Mouse (Mus musculus): ENCODE results near the gene 9130230L23Rik.

The 9130230L23Rik gene

DNA sequence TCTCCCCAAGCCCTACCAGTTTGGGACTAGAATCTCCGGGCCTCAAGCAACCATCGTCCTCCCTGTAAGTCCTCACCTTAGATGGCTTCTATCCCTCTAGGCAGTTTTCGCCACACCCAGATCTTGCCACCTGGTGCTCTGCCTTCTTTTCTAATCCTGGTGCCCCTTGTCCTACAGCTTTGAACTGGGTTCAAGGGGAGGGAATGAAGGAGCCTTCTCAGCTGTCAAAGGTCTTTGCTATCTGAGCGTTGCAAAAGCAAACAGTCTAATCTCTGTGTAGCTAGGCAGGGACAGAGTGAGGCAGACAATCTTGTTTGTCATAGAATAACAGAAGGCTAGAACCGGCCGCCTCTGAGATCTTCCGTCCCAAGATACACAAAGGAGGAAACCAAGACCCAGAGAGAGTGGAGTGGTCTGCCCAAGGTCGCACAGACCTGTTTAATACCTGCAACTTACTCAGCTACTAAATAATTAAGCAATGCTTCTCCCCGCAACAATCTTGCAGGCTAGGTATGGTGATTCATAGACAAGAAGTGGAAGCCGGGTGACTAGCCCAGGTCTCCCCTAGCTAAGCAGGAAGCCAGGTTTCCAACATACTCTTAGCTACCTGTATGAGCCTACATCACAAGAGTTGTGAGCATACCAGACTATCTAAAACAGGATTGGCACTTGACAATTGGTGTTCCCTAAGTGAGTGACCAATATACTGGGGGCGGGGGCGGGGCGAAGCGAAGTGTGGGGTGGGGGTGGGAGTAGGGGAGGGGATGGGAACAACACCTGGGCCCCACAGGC is at the start of gene 9130230L23Rik:
Gene 9130230L23Rik, minus strand, starts transcription at position 152 of the 792 bp plus-strand sequence.
- peak; percentile 96 for DNase-seq (ENCODE audit: extremely low read depth, low read depth, low spot score)

GRCm38 (mm10) chr5:66052777-66053548 is 48.9 kb upstream of the 9130230L23Rik start:
- no peak for DNase-seq (ENCODE audit: extremely low read depth, low read depth, low spot score)

DNA sequence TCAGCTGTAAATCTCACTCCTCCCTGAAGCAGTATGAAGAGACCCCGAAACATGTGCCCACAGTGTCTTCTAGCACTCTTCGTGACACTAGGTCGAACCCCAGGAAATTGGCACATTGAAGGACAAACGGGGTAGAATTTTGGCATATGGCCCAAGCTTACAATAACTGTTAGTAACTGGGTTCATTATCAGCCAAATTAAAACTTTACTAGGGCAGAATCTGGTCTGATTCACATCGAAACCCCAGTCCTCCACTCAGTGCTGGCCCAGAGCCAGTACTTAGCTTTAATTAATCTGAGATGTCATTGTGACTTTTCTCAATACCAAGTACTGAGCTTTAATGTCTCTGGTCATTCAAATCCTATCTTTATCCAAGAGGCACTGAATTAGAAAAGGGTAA is 46.8 kb upstream of the 9130230L23Rik start:
- no peak for DNase-seq (ENCODE audit: extremely low read depth, low read depth, low spot score)

- no peak for DNase-seq (ENCODE audit: extremely low read depth, low read depth, low spot score)
These were observed 42.3 kb upstream of the 9130230L23Rik start for GRCm38 (mm10) chr5:66046356-66046755.

- no peak for DNase-seq (ENCODE audit: extremely low read depth, low read depth, low spot score)
These were observed 39.8 kb upstream of the 9130230L23Rik start for GRCm38 (mm10) chr5:66043897-66044296.

GRCm38 (mm10) chr5:66042651-66043340 is 38.7 kb upstream of the 9130230L23Rik start:
- DNase-seq (ENCODE audit: extremely low read depth, low read depth, low spot score), result no peak

DNA sequence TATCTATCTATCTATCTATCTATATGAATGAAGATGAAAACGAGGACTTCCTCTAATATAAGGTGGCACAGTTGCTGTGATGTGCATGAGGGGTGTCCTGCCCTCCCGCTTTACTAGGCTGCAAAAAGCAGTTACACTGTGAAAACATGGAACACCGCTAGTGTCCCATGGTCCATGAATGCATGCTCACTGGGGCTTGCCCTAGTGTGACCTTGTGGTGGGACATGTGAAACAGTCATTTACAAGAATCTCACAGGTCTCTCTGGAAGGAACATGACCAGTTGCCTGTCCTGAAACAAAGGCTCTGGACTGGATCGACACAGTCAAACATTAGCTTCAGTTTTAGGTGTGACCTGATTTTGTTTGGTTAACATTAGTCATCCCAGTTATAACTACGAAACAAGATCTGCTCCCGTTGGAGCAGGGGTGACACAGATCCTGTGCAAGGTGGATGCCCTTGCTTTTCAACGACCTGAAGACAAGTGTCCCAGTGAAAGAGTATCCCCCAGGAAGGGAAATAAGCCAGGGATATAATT is 36.7 kb upstream of the 9130230L23Rik start:
- DNase-seq (ENCODE audit: extremely low read depth, low read depth, low spot score), result no peak

DNA sequence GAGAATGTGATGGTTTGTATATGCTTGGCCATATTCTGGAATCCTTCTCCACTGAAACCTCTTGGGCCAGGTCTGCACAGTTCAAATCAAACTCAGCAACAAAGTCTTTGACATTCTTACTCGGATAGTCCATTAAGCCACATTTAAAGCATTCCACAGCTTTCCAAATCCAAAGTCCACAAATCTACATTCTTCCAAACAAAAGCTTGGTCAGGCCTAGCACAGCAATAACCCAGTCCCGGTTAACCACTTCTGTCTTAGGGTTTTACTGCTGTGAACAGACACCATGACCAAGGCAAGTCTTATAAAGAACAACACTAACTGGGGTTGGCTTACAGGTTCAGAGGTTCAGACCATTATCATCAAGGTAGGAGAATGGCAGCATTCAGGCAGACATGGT is 35.7 kb upstream of the 9130230L23Rik start:
- no peak for DNase-seq (ENCODE audit: extremely low read depth, low read depth, low spot score)

- no peak for DNase-seq (ENCODE audit: extremely low read depth, low read depth, low spot score)
These were observed 33.0 kb upstream of the 9130230L23Rik start for GRCm38 (mm10) chr5:66037066-66037465.

GRCm38 (mm10) chr5:66036440-66037054 is 32.5 kb upstream of the 9130230L23Rik start:
- no peak for DNase-seq (ENCODE audit: extremely low read depth, low read depth, low spot score)

GRCm38 (mm10) chr5:66034375-66035195 is 30.5 kb upstream of the 9130230L23Rik start:
- peak; percentile 43 for DNase-seq (ENCODE audit: extremely low read depth, low read depth, low spot score)

DNA sequence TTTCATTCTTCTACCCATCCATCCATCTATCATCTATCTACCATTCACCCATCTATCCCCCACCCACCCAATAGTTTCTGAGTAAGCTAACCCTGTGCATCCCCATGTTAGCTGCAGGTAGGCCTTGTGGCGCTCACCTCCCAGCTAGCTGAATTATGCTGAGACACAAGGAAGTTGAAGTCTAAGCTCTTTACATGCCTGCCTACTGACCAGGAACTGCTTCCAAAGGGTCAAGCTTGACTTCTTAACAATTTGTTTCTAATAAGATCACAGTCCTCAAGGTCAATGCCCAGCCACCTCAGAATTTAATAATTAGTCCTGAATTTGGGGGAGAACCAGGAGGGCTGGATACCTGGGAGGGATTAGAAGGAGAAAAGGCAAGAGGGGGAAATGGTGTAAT is 28.7 kb upstream of the 9130230L23Rik start:
- DNase-seq (ENCODE audit: extremely low read depth, low read depth, low spot score), result no peak

- DNase-seq (ENCODE audit: extremely low read depth, low read depth, low spot score), result no peak
These were observed 27.6 kb upstream of the 9130230L23Rik start for GRCm38 (mm10) chr5:66031699-66032098.

DNA sequence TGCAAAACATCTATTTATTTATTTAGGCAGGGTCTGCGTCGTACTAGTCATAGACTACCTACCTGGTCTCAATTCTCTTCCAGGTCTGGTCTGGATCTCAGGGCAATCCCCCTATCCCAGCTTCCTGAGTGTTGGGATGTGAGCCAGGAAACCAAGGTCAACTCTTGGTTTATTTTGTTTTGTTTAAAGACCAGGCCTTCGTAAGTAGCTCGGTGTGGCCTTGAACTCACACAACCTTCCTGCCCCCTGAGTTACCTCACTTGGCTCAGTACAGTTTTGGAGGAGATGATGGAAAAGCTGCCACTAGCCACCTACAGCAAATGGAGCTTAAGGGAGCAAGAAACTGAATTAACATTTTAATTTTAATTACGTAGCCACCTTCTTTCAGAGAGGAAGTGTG is 24.1 kb upstream of the 9130230L23Rik start:
- no peak for DNase-seq (ENCODE audit: extremely low read depth, low read depth, low spot score)

DNA sequence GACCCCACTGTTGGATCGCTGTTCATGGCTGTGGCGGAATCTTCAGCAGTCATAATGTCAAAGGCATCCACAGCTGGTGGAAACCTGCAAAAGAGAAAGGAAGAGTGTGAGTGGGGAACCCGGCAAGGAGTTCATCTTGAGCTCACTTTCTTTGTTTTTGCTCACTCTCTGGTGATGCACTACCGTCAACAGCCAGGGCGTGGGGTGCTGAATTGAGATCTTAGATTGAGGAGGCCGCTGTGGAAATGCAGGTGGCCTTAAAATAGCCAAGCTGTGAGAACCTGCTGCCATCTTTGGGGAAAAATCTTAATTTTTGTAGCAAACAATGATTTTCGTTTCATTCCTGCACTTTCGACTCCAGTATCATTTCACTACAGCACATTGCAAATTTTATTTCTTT is 23.1 kb upstream of the 9130230L23Rik start:
- no peak for DNase-seq (ENCODE audit: extremely low read depth, low read depth, low spot score)

GRCm38 (mm10) chr5:66026796-66027195 is 22.7 kb upstream of the 9130230L23Rik start:
- no peak for DNase-seq (ENCODE audit: extremely low read depth, low read depth, low spot score)

- no peak for DNase-seq (ENCODE audit: extremely low read depth, low read depth, low spot score)
These were observed 11.4 kb upstream of the 9130230L23Rik start for GRCm38 (mm10) chr5:66015449-66015961.

- DNase-seq (ENCODE audit: extremely low read depth, low read depth, low spot score), result no peak
These were observed 10.4 kb upstream of the 9130230L23Rik start for GRCm38 (mm10) chr5:66014437-66014836.

DNA sequence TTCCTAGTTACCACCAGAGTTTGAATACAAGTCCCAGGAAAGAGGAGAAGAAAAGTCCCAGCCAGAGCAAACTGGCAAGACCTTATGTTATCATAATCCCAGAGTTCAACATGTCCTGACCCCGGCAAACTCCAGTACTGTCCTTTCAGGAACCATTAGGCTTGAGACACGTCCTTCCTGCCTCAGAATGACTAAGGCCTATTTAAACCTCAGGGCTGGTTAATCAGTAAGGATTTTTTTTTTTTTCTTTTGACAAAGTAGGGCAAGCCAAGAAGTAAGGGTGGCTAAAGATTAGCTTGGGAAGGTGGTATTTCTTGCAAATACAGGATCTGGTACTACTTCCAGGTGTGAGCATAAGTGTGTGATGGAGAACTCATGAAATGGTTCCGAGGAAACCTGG is 9.9 kb upstream of the 9130230L23Rik start:
- DNase-seq (ENCODE audit: extremely low read depth, low read depth, low spot score), result no peak
